Mouse (Mus musculus): Measurements from ENCODE around the gene Gm21876.
"Not testable (repeated sequence)": the region's sequence is repeated elsewhere in the genome, so short reads cannot be mapped to it uniquely, and the experiment has no call there.

Gene Gm21876

GRCm38 (mm10) chrX:21175553-21175952 is at the start of gene Gm21876:
Gene Gm21876 (minus strand): TSS chrX:21175653.
- no peak for DNase-seq

- no peak for DNase-seq
These were observed 45.0 kb upstream of the Gm21876 start for GRCm38 (mm10) chrX:21220422-21220821.

- not testable (repeated sequence) for DNase-seq
These were observed 28.8 kb downstream of the Gm21876 start for GRCm38 (mm10) chrX:21146675-21147074.

Data from thymus, postnatal 14 days (tissue).